Mouse (Mus musculus): ENCODE results near the gene Mfsd4a. TPM values are rescaled to one million over a fixed set of nuclear protein-coding genes. Genes with fewer than 3 reads are reported as not detected.
A peak's percentile ranks its signal among the peaks of the same experiment; 100 is the strongest.

Gene Mfsd4a
- total RNA-seq, 2 experiments from 2014 or later, result 1.4 to 1.8 TPM

GRCm38 (mm10) chr1:132065475-132066172 lies 2.2 kb downstream of the Mfsd4a start:
- DNase-seq, result no peak

DNA sequence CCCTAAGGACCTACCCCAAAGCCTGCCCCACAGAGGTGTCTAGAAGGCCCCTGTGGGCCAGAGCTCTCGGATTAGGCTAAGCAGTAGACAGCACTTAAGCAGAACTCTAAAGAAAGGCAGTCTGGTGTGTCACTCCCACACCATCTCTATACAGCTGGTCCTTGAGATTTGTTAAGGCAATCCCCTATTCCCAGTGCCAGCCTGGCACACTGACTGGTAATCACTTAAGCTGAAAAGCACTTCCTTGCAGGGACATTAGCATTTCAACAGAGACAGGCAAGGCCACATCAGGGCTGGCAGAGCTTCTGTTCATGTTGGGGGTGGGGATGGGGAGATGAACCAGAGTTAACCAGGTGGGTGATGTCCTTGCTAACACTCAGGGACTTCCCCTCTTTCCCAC lies 2.9 kb downstream of the Mfsd4a start:
- DNase-seq, result no peak

- DNase-seq, result no peak
Measured at GRCm38 (mm10) chr1:132063096-132063495, 4.8 kb downstream of the Mfsd4a start.

GRCm38 (mm10) chr1:132061750-132062541 lies 5.9 kb downstream of the Mfsd4a start:
- no peak for DNase-seq

DNA sequence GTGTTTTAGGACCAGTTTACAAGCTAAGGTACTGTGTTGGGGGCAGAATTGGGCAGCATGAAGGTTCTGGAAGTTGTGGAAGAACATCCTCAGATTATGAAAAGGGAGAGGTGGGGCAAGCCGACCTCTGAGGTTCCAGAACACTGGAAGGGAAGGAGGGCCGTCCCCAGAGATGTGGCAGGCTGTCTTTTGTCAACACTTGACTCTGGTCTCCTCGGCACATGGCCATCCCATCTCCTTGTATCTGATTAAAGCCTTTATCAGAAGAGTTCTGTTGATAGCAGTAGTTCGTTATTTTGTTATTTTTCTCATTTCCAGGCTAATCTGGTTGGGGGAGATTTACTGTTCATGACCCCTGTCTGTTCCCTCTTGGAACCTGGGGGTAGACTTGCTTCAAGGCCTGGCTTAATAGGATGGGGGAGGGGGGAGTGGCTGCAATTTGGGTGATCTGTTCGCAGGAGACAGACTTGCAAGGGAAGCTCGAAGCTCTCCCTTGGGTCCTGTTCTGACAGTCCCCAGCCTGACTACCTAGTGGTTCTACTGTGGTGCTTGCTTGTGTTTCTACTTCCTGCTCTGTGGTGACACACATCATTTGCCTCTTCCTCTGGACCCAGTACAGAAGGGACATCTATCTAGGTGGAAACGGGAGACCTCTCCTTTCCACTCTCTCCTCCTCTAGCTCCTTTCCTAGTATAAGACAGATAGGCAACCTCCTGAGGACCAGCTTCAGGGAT lies 7.7 kb downstream of the Mfsd4a start:
- DNase-seq, result no peak

- DNase-seq, result no peak
Measured at GRCm38 (mm10) chr1:132058558-132058957, 9.3 kb downstream of the Mfsd4a start.

DNA sequence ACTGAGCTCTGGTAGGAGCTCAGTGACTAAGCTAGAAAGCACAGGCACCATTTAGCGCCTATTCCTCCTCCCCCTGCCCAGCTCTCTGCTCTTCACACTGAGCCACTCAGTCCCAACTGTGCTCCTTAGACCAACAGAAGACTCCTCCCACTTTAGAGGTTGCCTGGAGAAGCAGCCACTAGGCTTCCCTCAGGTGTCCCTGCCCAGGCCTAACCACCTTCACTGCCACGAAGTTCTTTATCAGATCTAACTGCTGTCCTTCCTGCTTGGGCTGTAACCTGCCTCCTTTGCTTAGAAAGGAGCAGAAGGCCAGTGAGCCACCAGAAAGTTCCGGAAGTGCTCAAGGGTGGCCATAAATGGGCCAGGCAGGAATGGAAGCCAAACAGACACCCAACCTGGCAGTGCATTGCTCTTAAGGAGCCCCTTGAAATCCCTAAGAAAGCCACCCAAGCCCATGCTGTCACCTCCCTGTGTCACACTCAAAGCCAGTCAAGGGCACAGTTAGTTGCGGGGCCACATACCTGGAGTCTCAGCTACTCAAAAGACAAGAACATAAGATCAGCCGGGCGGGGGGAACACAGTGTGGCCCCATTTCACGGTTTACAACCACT lies 12.7 kb downstream of the Mfsd4a start:
- no peak for DNase-seq

- no peak for DNase-seq
Measured at GRCm38 (mm10) chr1:132054387-132054786, 13.5 kb downstream of the Mfsd4a start.

- DNase-seq, result no peak
Measured at GRCm38 (mm10) chr1:132051746-132052145, 16.1 kb downstream of the Mfsd4a start.

- DNase-seq, result peak; percentile 75
Measured at GRCm38 (mm10) chr1:132046143-132046735, 21.6 kb downstream of the Mfsd4a start.

- DNase-seq, result no peak
Measured at GRCm38 (mm10) chr1:132043759-132044158, 24.1 kb downstream of the Mfsd4a start.

DNA sequence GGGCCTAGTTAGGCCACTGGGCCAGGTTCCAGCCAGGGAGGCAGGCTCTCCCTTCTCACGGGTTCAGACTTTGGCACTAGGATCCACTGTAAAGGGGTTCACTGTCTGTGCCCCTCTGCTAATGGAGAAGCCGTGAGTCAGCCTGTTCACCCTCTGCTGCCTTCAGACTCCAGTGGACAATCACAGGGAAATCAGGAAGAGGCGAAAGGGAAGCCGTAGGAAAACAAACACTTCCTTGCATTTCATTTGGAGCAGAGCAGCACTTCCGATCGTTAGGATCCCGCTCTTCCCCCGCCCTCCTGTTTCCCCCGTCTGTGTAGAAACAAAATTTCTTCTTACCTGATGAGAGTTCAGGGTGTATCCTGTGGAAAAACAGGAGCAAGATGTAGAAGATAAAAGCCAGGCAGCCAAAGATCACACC lies 27.7 kb downstream of the Mfsd4a start:
- no peak for DNase-seq

- no peak for DNase-seq
Measured at GRCm38 (mm10) chr1:132038753-132039152, 29.1 kb downstream of the Mfsd4a start.

DNA sequence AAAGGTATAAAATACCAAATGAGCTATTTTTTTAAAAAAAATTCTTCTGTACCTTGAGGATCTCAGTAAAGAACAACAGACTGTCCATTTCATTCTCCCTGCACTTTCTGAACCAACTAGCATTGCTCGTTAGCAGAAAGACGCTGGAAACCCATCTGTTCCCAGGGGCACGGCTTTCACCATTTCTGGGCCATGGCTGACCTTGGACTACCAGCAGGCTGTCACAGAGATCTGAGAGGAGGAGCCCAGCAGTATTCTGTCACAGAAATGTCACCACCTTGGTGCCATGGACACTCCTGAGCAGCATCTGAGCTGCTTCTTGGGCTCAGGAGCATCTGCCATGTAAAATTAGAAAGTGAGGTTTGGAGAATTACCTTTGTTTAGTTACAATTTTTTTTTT lies 30.1 kb downstream of the Mfsd4a start:
- DNase-seq, result no peak

DNA sequence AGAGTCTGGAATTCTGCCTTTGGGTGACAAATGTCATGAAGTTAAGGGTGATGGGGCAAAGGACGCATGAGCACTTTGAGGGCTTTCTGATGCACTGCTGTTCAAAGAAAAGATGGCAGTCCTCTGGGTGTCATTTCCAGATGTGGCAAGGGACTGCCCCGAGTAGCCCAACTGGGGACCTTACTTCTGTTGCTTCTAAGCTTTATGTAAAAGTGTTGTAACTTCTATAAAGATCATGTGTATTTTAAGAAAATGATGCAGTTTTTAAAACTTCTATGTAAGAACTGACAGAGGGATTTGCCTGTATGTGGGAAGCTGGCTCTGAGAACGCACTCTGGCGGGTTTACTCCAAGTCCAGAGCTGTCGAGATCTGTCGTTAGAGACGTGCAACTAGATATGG lies 35.7 kb downstream of the Mfsd4a start:
- DNase-seq, result no peak

- DNase-seq, result no peak
Measured at GRCm38 (mm10) chr1:132030574-132030973, 37.3 kb downstream of the Mfsd4a start.

- DNase-seq, result no peak
Measured at GRCm38 (mm10) chr1:132028413-132028812, 39.4 kb downstream of the Mfsd4a start.

- DNase-seq, result no peak
Measured at GRCm38 (mm10) chr1:132027978-132028377, 39.9 kb downstream of the Mfsd4a start.

- DNase-seq, result no peak
Measured at GRCm38 (mm10) chr1:132026925-132027646, 40.8 kb downstream of the Mfsd4a start.

- no peak for DNase-seq
Measured at GRCm38 (mm10) chr1:132022107-132022506, 45.8 kb downstream of the Mfsd4a start.

DNA sequence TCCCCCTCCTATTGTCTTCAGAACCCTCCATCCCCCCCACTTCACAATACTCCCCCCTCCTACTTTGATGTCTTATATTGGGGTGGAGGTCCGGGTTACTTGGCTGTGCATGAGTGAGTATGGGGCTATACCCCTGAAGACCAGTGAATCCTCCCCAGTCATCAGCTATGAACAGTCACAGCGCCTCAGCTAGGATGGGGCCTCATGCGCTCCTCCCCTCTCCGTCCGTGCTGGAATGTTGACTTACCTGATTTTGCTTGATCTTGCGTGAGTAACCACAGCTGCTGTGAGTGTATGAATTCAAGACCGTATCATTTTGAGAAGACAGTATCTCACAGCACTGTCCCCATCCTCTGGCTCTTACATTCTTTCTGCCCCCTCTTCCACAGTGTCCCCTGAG lies 48.0 kb downstream of the Mfsd4a start:
- no peak for DNase-seq

Data from gastrocnemius, postnatal 10 days (tissue).